Mouse (Mus musculus) left cerebral cortex, postnatal 36 days (tissue): ENCODE data around the gene Rd3. TPM values are rescaled to one million over a fixed set of nuclear protein-coding genes. Genes with fewer than 3 reads are reported as not detected.

Experiments used
- microRNA-seq: library from miRNA; unstranded; fragments of <30 nt; microRNA quantifications from one replicate; pipeline ENCODE4 v1.2.0, GENCODE M21; 2022
- total RNA-seq, 2 experiments: library from RNA; stranded (reverse); gene quantifications; 2 replicates each; pipeline ENCODE4 v1.2.3; 2021

Gene Rd3
- total RNA-seq, 2 experiments from 2014 or later, result 0.37 to 0.43 TPM

Small RNAs within 50 kb of the gene (microRNA-seq; reads per million reads assigned to microRNA genes)
- not detected for gene Mir3473c

Other genes with a start within 250 kb of the Rd3 start
- gene Nek2, start 155.9 kb upstream of the Rd3 start, total RNA-seq, result 1 to 10 TPM; 1.3 to 1.6 TPM
- 10 to 100 TPM; 34.3 to 40.5 TPM for gene Slc30a1, start 70.6 kb upstream of the Rd3 start, total RNA-seq
- 1 to 10 TPM; 3.1 to 8.5 TPM for gene Traf5, start 115.2 kb downstream of the Rd3 start, total RNA-seq
- 10 to 100 TPM; 30.5 to 30.6 TPM for gene Rcor3, start 160.7 kb downstream of the Rd3 start, total RNA-seq
- 10 to 100 TPM; 75.4 to 77.0 TPM for gene Kcnh1, start 213.4 kb downstream of the Rd3 start, total RNA-seq